Mouse (Mus musculus): Measurements from ENCODE around the gene Mrgprh. TPM values are rescaled to one million over a fixed set of nuclear protein-coding genes. Genes with fewer than 3 reads are reported as not detected.

The Mrgprh gene
- polyA plus RNA-seq, 1 experiment from 2014 or later = not detected

DNA sequence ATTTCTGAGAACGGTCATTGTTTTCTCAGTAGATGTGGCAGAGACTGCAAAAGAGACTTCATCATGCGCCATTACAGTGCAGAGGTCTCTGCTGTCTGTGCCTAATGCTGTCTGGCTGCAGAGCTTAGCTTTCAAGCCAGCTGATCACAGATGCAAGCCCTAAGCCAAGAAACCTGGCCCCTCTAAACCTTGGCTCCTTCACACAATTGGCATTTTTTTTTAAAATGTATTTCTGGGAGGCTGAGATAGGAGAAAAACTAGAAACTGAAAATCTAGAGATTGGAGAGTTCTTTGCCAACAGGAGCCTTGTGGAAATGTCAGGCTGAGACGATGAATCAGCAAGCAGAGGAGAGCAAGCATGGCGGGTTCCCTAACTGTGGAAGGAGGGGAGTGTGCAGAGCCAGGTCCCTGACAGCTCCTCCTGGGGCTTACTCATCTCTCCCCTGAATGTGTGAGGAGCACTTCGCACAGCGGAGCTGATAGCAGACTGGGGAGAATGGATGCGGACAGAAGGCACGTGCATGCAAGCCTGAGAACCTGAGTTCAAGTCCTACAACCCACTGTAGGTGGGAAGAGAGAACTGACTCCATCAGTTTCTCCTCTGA lies 26.0 kb upstream of the Mrgprh start:
- 91% methylated on average over 8 of the region's 8 CpGs for WGBS
- Histone ChIP-seq H3K4me1 (peaks cover 12% of the 10 kb centered on the region), H3K9me3 (no peaks in the 10 kb centered on the region), H3K36me3 (replicated peaks) (no peaks in the 10 kb centered on the region), H3K27ac (replicated peaks) (no peak overlapping the region), H3K4me3 (no peak overlapping the region), H3K27me3 (replicated peaks; ENCODE audit: low read depth, poor library complexity, severe bottlenecking) (no peaks in the 10 kb centered on the region)
- no peak for DNase-seq (ENCODE audit: low spot score)

DNA sequence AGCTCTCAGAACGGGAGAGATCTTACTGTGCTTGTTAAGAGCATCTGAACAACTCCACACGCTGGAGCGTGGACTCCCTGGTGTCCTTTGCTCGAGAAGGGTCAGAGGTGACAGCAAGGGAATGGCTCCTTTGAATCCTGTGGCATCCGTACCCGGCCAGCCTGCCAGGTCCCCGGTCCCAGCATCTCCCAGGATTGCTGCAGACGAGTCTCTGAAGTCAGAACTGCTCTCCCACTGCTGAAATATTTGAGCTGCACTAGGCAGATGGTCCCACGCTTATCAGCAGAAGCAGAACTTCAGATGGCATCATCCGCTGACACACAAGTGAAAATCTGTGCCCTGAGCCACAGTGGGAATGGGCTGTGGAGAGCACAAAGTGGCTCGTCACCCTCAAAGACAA lies 24.1 kb upstream of the Mrgprh start:
- Histone ChIP-seq H3K9me3 (no peaks in the 10 kb centered on the region), H3K4me3 (no peak overlapping the region), H3K27ac (replicated peaks) (no peak overlapping the region), H3K27me3 (replicated peaks; ENCODE audit: low read depth, poor library complexity, severe bottlenecking) (no peaks in the 10 kb centered on the region), H3K4me1 (no peaks in the 10 kb centered on the region), H3K36me3 (replicated peaks) (no peaks in the 10 kb centered on the region)
- 78% methylated on average over 11 of the region's 11 CpGs for WGBS
- no peak for DNase-seq (ENCODE audit: low spot score)

DNA sequence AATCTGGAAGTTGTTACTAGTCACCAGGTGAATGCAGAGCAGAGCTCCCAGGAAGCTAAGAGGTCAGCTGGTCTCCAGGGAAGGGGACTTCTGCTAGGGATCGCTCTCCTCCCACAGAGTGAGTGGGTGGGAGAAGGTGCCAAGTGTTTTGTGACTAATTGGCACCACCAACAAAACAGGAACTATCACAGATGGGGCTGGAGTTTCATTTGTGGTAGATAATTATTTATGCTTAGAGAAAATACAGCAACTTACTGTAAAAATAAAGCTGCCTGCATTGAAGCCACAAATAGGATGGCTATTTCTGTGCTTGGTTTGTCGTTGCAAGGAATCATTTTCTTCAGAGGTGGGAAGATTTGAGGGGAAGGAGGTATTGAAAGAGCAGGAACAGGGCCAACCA lies 22.0 kb upstream of the Mrgprh start:
- no peaks in the 10 kb centered on the region for H3K9me3 ChIP-seq
- no peaks in the 10 kb centered on the region for H3K27me3 ChIP-seq (replicated peaks; ENCODE audit: low read depth, poor library complexity, severe bottlenecking)
- H3K36me3 ChIP-seq (replicated peaks) = no peaks in the 10 kb centered on the region
- no peak for DNase-seq (ENCODE audit: low spot score)
- H3K27ac ChIP-seq (replicated peaks) = no peak overlapping the region
- WGBS = 81% methylated on average over 2 of the region's 2 CpGs
- no peaks in the 10 kb centered on the region for H3K4me1 ChIP-seq
- no peak overlapping the region for H3K4me3 ChIP-seq

DNA sequence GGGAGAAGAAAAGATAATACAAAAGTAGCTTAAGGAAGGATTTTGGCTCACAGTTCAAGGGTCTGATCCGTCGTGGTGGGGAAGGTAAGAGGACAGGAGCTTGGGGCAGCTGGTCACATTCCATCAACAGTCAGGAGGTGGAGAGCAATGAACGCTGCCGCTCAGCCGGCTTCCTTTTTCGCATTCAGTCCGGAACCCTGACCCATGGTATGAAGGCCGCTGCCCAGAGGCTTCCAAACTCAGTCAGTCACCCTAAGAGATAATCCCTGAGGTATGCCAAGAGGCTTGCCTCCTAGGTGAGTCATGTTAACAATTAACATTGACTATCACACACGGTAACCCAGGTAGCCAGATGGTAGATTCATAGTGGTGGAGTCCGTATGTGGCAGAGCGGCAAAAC lies 21.4 kb upstream of the Mrgprh start:
- DNase-seq (ENCODE audit: low spot score) = no peak
- H3K4me3 ChIP-seq = no peak overlapping the region
- H3K27me3 ChIP-seq (replicated peaks; ENCODE audit: low read depth, poor library complexity, severe bottlenecking) = no peaks in the 10 kb centered on the region
- H3K4me1 ChIP-seq = no peaks in the 10 kb centered on the region
- no peaks in the 10 kb centered on the region for H3K9me3 ChIP-seq
- H3K27ac ChIP-seq (replicated peaks) = no peak overlapping the region
- WGBS = 91% methylated on average over 11 of the region's 11 CpGs
- H3K36me3 ChIP-seq (replicated peaks) = no peaks in the 10 kb centered on the region

DNA sequence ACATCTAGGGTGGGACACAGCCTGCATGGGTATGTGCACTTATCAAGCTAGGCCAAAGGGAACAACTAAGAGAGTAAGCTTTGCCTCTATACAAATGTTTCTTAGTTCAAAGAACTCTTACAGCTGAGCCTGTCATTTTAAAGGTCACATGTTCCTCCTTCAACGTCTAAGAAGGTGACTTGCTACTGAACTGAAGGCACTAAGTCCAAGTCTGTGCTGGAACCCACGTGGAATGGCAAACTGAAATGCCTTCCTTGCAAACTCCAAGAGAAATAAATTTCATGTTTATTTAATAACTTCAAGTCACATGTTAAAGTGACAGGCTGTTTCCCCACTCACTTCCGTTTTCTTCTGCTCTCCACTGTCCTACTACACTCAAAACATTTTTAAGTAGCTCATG lies 18.4 kb upstream of the Mrgprh start:
- DNase-seq (ENCODE audit: low spot score) = no peak
- H3K9me3 ChIP-seq = no peaks in the 10 kb centered on the region
- H3K4me3 ChIP-seq = no peak overlapping the region
- no peaks in the 10 kb centered on the region for H3K27me3 ChIP-seq (replicated peaks; ENCODE audit: low read depth, poor library complexity, severe bottlenecking)
- no peaks in the 10 kb centered on the region for H3K4me1 ChIP-seq
- no peak overlapping the region for H3K27ac ChIP-seq (replicated peaks)
- H3K36me3 ChIP-seq (replicated peaks) = no peaks in the 10 kb centered on the region
- 55% methylated on average over 3 of the region's 3 CpGs for WGBS

DNA sequence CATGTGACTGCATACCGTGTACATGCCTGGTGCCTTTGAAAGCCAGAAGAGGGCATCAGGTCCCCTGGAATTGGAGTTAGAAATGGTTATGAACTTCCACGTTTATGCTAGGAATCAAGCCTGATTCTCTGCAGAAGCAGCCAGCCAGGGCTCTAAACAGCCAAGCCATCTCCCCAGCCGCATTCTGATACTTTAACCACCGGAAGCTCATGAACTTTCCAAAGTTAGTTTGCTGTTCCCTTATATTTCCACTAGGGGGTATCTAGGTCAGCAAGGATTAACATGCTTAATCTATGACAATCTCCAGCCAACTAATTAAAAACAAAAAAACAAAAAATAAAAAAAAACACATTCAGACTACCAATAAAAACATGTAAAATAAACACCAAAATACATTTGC lies 17.8 kb upstream of the Mrgprh start:
- 43% methylated on average over 4 of the region's 4 CpGs for WGBS
- Histone ChIP-seq H3K9me3 (no peaks in the 10 kb centered on the region), H3K36me3 (replicated peaks) (no peaks in the 10 kb centered on the region), H3K4me3 (no peak overlapping the region), H3K4me1 (no peaks in the 10 kb centered on the region), H3K27me3 (replicated peaks; ENCODE audit: low read depth, poor library complexity, severe bottlenecking) (no peaks in the 10 kb centered on the region), H3K27ac (replicated peaks) (no peak overlapping the region)
- no peak for DNase-seq (ENCODE audit: low spot score)

DNA sequence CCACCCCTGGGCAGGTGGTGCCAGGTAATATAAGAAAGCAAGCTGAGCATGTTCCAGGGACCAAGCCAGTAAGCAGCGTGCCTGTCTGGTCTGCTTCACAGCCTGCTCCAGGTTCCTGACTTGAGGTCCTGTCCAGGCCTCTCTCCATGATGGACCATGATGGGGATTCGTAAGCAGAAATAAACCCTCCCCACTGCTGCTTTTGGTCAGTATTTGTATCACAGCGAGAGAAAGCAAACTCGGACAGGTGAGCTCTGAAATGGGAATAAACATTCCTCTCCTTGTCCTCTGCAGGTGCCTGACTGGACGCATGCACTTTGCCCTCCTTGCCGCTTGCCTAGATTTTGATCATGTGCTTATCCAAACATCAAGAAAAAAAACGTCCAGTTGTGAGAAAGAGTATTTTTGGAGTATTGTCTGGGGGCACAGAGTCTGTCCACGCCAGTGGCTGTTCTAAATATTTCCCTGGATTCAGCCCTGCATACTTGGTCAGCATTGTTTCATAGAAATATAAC lies 16.8 kb upstream of the Mrgprh start:
- H3K9me3 ChIP-seq = no peaks in the 10 kb centered on the region
- no peak overlapping the region for H3K4me3 ChIP-seq
- no peaks in the 10 kb centered on the region for H3K27me3 ChIP-seq (replicated peaks; ENCODE audit: low read depth, poor library complexity, severe bottlenecking)
- DNase-seq (ENCODE audit: low spot score) = no peak
- 78% methylated on average over 8 of the region's 8 CpGs for WGBS
- no peaks in the 10 kb centered on the region for H3K4me1 ChIP-seq
- H3K36me3 ChIP-seq (replicated peaks) = no peaks in the 10 kb centered on the region
- H3K27ac ChIP-seq (replicated peaks) = no peak overlapping the region

DNA sequence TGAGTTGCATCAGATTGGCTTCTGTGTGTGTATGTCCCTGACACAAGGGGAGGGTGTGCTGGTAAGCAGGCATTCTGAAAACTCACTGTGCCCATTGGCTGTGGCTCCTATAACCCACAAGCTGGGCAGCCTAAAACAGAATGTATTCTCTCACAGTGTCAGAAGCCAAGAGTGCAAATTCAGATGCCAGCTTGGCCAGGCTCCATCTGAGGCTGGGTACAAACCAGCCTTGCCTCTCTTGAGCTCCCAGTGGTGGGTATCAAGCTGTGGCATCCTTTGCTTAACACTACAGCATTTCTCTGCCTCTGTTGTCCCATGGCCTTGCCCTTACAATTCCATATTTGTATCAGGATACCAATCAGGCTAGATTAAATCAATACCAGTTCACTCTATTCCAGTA lies 11.7 kb upstream of the Mrgprh start:
- no peak for DNase-seq (ENCODE audit: low spot score)
- H3K9me3 ChIP-seq = no peaks in the 10 kb centered on the region
- H3K27me3 ChIP-seq (replicated peaks; ENCODE audit: low read depth, poor library complexity, severe bottlenecking) = no peaks in the 10 kb centered on the region
- H3K4me1 ChIP-seq = peaks cover 14% of the 10 kb centered on the region
- H3K27ac ChIP-seq (replicated peaks) = no peak overlapping the region
- H3K36me3 ChIP-seq (replicated peaks) = no peaks in the 10 kb centered on the region
- H3K4me3 ChIP-seq = no peak overlapping the region

DNA sequence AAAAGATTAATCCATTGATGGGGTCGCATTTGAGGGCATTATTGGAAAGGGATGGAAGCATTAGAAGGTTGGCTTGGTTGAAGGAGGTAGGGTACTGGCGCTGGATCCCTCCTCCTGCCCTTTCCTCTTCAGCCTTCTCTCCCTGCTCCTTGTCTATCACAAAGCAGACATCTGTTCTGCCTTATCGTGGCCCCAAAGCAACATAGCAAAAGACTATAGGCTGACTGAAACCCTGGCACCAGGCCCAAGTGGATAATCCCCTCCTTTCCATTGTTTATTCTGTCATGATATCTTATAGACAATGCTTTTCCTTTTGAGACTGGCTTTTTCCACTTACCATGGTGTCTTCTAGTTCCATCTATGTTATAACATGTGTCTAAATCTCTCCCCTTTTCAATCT lies 10.4 kb upstream of the Mrgprh start:
- H3K36me3 ChIP-seq (replicated peaks) = no peaks in the 10 kb centered on the region
- H3K4me1 ChIP-seq = peaks cover 26% of the 10 kb centered on the region
- H3K9me3 ChIP-seq = no peaks in the 10 kb centered on the region
- H3K4me3 ChIP-seq = no peak overlapping the region
- H3K27me3 ChIP-seq (replicated peaks; ENCODE audit: low read depth, poor library complexity, severe bottlenecking) = 0 out of 2 replicates have a peak, but pooled peaks cover 2% of the 10 kb centered on the region
- WGBS = 69% methylated on average over 3 of the region's 3 CpGs
- no peak overlapping the region for H3K27ac ChIP-seq (replicated peaks)
- DNase-seq (ENCODE audit: low spot score) = no peak

DNA sequence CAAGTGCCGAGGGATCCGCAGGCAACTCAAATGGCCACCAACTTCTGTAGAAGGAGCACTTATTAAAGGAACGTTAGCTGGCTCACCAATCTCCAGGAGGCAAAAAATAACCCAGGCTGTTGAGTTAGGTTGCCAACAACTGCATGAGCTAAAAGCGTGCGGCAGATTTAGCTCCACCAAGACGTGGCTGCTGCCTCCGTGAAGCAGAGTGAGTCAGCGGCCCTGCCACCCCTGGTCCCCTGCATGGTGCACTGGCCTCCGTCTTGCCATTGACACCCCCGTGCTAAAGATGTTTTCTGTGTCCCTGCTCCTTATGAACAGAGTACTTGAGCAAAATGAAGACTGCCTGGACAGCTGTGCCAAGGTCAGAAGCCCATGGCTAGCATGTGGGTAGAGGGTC lies 9.0 kb upstream of the Mrgprh start:
- WGBS = 85% methylated on average over 10 of the region's 10 CpGs
- H3K4me1 ChIP-seq = peaks cover 35% of the 10 kb centered on the region
- H3K9me3 ChIP-seq = no peaks in the 10 kb centered on the region
- H3K27me3 ChIP-seq (replicated peaks; ENCODE audit: low read depth, poor library complexity, severe bottlenecking) = peaks cover 11% of the 10 kb centered on the region; the same call in 1 of the 2 replicates
- no peak overlapping the region for H3K27ac ChIP-seq (replicated peaks)
- no peak for DNase-seq (ENCODE audit: low spot score)
- no peaks in the 10 kb centered on the region for H3K36me3 ChIP-seq (replicated peaks)
- H3K4me3 ChIP-seq = no peak overlapping the region

DNA sequence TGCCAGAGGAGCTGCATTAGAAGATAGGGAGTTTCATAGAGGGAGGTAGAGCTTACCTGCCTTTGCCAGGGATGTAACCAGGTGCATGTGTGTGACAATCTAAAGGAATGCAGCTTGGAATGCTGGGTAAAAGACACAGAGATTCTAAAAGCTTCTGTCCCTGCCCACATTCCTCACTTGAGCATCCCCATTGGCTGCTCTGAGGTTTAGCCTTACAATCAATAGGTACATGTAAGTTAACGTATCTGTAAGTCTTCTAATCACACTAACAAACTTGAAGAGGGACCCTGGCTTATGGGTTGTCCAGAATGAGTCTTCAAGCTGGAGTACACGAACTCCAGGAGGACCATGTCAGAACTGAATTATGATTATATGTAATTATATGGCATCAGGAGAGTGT lies 7.8 kb upstream of the Mrgprh start, which contains the start of gene Mas1:
Gene Mas1 (minus strand): TSS at position 101 of the 400 bp plus-strand sequence.
- Histone ChIP-seq H3K4me3 (no peak within 1 kb of the TSS), H3K9me3 (no peaks in the 10 kb centered on the region), H3K27me3 (replicated peaks; ENCODE audit: low read depth, poor library complexity, severe bottlenecking) (peaks cover 13% of the 10 kb centered on the region; the same call in 1 of the 2 replicates), H3K36me3 (replicated peaks) (no peaks in the 10 kb centered on the region), H3K4me1 (peaks cover 47% of the 10 kb centered on the region), H3K27ac (replicated peaks) (0 out of 2 replicates have a peak within 1 kb of the TSS, but pooled peaks have one; percentile 44)
- WGBS = 53% methylated on average over 2 of the region's 2 CpGs
- no peak for DNase-seq (ENCODE audit: low spot score)

DNA sequence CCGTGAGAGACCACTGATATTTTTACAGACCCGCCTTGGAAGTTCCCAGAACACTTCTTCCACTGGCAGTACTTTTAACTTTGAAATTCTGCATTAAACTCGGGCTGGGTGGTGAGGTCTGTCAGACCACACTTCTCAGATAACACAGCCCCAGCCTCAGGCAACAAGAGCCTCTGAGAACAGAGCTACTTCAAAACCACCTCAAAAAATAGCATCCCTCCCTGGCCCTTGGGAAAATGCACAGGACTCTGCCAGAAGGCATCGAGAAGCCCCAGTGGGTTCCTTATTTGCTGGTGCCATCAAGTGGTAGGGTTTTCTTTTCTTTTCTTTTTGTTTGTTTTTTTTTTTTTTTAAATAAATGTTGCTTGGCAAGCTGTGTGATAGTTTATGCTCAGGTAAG lies 7.2 kb upstream of the Mrgprh start:
- Histone ChIP-seq H3K9me3 (no peaks in the 10 kb centered on the region), H3K27me3 (replicated peaks; ENCODE audit: low read depth, poor library complexity, severe bottlenecking) (peaks cover 13% of the 10 kb centered on the region; the same call in 1 of the 2 replicates), H3K27ac (replicated peaks) (0 out of 2 replicates have a peak overlapping the region, but pooled peaks have one; percentile 44), H3K4me1 (peaks cover 53% of the 10 kb centered on the region), H3K36me3 (replicated peaks) (no peaks in the 10 kb centered on the region), H3K4me3 (no peak overlapping the region)
- WGBS = 29% methylated on average over 4 of the region's 4 CpGs
- DNase-seq (ENCODE audit: low spot score) = no peak

DNA sequence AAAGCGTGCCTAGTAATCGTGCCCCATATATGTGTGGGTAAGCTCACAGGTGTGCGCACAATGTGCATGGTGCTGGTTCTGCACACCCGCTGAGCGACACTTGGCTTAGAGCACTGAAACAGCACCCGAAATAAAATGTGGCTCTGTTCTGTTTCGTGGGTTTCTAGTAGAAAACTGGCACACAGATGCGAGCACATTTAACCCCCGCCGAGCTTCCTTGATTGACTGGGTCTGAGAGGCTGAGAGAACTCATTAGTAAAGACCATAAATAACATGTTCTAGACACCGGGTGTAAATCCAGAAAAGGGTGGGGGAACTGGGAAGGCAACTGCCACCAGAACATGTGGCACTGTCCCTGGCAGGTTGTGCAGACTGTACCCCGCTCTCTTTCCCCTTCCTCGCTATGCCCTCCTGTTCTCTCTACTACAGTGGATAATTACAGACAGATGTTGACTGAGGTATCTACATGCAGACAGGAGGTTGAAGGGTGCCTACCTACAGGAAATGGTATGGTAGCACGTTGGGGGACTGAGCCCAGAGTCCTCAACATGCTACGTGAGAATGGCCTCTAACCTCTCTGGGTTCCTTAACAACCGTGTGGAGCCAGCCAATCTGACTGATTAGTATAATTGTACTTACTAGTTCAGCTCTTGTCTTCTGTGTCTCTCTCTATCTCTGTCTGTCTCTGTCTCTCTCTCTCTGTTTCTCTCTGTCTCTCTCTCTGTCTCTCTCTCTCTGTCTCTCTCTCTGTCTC lies 3.4 kb upstream of the Mrgprh start:
- DNase-seq (ENCODE audit: low spot score) = no peak
- Histone ChIP-seq H3K27me3 (replicated peaks; ENCODE audit: low read depth, poor library complexity, severe bottlenecking) (peaks cover 13% of the 10 kb centered on the region; the same call in 1 of the 2 replicates), H3K9me3 (no peaks in the 10 kb centered on the region), H3K36me3 (replicated peaks) (no peaks in the 10 kb centered on the region), H3K27ac (replicated peaks) (no peak overlapping the region), H3K4me1 (peaks cover 53% of the 10 kb centered on the region), H3K4me3 (no peak overlapping the region)
- WGBS = 64% methylated on average over 16 of the region's 16 CpGs

Data from embryonic facial prominence, embryonic 10.5 days (tissue).